Mouse (Mus musculus) G1E (cell line): ENCODE results near the gene Tmem104. TPM values are rescaled to one million over a fixed set of nuclear protein-coding genes. Genes with fewer than 3 reads are reported as not detected.

Experiments used
- ATAC-seq: 2 replicates; pipeline ENCODE4 v1.8.0; 2016; ENCODE audit warnings: mild to moderate bottlenecking; ENCODE audit not compliant: insufficient number of reproducible peaks, poor library complexity, low FRiP score, severe bottlenecking; ENCODE audit errors: extremely low read depth
- DNase-seq: peaks from one replicate; pipeline ENCODE4 v3.0.0; 2012; ENCODE audit warnings: low spot score
- H3K27me3 ChIP-seq: 2 replicates; pipeline ENCODE4 v1.6.1; 2012; ENCODE audit warnings: mild to moderate bottlenecking, low read length, inconsistent platforms; ENCODE audit not compliant: insufficient read depth
- H3K36me3 ChIP-seq: replicated peaks from 2 replicates; pipeline ENCODE3; 2012; ENCODE audit warnings: mild to moderate bottlenecking, inconsistent platforms
- H3K4me1 ChIP-seq: 2 replicates; pipeline ENCODE4 v1.6.1; 2012; ENCODE audit warnings: low read depth, low read length, inconsistent platforms, mixed read lengths; ENCODE audit not compliant: insufficient read depth
- H3K4me3 ChIP-seq: 2 replicates; pipeline ENCODE4 v1.5.1; 2012; ENCODE audit warnings: low read depth, mild to moderate bottlenecking, inconsistent platforms, low read length, moderate library complexity, mixed read lengths
- H3K9me3 ChIP-seq: replicated peaks from 2 replicates; pipeline ENCODE4 v1.6.1; 2012; ENCODE audit warnings: inconsistent platforms
- CTCF ChIP-seq: IDR thresholded peaks from 2 replicates; pipeline ENCODE4 v1.5.1; 2012; ENCODE audit warnings: low read depth, low read length, inconsistent platforms, mixed read lengths
- GATA1 ChIP-seq: IDR thresholded peaks from 2 replicates; pipeline ENCODE4 v1.6.1; 2012; ENCODE audit warnings: borderline replicate concordance, low read length, inconsistent platforms, mixed read lengths
- GATA2 ChIP-seq: IDR thresholded peaks from 2 replicates; pipeline ENCODE4 v1.6.1; 2012; ENCODE audit warnings: low read depth, low read length, inconsistent platforms, borderline replicate concordance
- POLR2AphosphoS5 ChIP-seq: IDR thresholded peaks from 2 replicates; pipeline ENCODE4 v1.6.1; 2012; ENCODE audit warnings: low read depth, low read length, inconsistent platforms; ENCODE audit not compliant: insufficient replicate concordance
- TAL1 ChIP-seq: conservative IDR thresholded peaks from 2 replicates; pipeline ENCODE4 v1.6.1; 2012; ENCODE audit warnings: low read depth, low read length, inconsistent platforms, mixed read lengths
- polyA plus RNA-seq: library from polyadenylated mRNA; stranded (reverse); fragments of >175 nt; gene quantifications from 2 replicates; pipeline ENCODE4 v1.2.3, GENCODE M21; 2012
- total RNA-seq, 2 experiments: library from RNA; stranded (forward) in 1 of 2; stranded (reverse) in 1 of 2; fragments of 200-1000 nt in 1 of 2; fragments of >200 nt in 1 of 2; fragmentation: Nextera tagmentation in 1 of 2; gene quantifications; 2 replicates each; pipeline ENCODE4 v1.2.3; 2014 to 2017

Tmem104 gene
- total and polyA plus RNA-seq, 3 experiments = 2.6 to 23.2 (median 14.7) TPM

- no peaks in the 10 kb centered on the region for H3K9me3 ChIP-seq
- no peak overlapping the region for H3K4me3 ChIP-seq
- no peak for TF ChIP-seq TAL1
- no peak for TF ChIP-seq POLR2AphosphoS5
- no peak for TF ChIP-seq GATA1
- no peak for TF ChIP-seq CTCF
- peaks cover 9% of the 10 kb centered on the region for H3K27me3 ChIP-seq
- H3K36me3 ChIP-seq = peaks cover 19% of the 10 kb centered on the region
- peak; percentile 45 for DNase-seq
- peaks cover 54% of the 10 kb centered on the region for H3K4me1 ChIP-seq
- no peak for ATAC-seq
These were observed 90.9 kb downstream of the Tmem104 start for GRCm38 (mm10) chr11:115278176-115278575.

GRCm38 (mm10) chr11:115279726-115280125 lies 92.4 kb downstream of the Tmem104 start:
- TF ChIP-seq CTCF (no peak), GATA1 (no peak)
- no peak overlapping the region for H3K4me3 ChIP-seq
- H3K36me3 ChIP-seq = peaks cover 3% of the 10 kb centered on the region
- H3K27me3 ChIP-seq = peaks cover 25% of the 10 kb centered on the region
- DNase-seq = no peak
- no peak for ATAC-seq
- H3K9me3 ChIP-seq = no peaks in the 10 kb centered on the region
- H3K4me1 ChIP-seq = peaks cover 41% of the 10 kb centered on the region

GRCm38 (mm10) chr11:115282295-115282694 lies 95.0 kb downstream of the Tmem104 start:
- no peak for ATAC-seq
- no peak for DNase-seq
- peaks cover 21% of the 10 kb centered on the region for H3K4me1 ChIP-seq
- no peak overlapping the region for H3K4me3 ChIP-seq
- TF ChIP-seq GATA2 (no peak), TAL1 (no peak), GATA1 (no peak), CTCF (no peak), POLR2AphosphoS5 (no peak)
- no peaks in the 10 kb centered on the region for H3K36me3 ChIP-seq
- no peaks in the 10 kb centered on the region for H3K9me3 ChIP-seq
- peaks cover 32% of the 10 kb centered on the region for H3K27me3 ChIP-seq

GRCm38 (mm10) chr11:115282723-115283485 lies 95.6 kb downstream of the Tmem104 start:
- ATAC-seq = no peak
- H3K4me1 ChIP-seq = peaks cover 21% of the 10 kb centered on the region

GRCm38 (mm10) chr11:115283486-115283765 lies 96.1 kb downstream of the Tmem104 start:
- H3K9me3 ChIP-seq = no peaks in the 10 kb centered on the region
- TF ChIP-seq GATA2 (no peak), POLR2AphosphoS5 (no peak), CTCF (no peak), GATA1 (no peak), TAL1 (no peak)
- peaks cover 32% of the 10 kb centered on the region for H3K27me3 ChIP-seq
- peaks cover 17% of the 10 kb centered on the region; the same call in 1 of the 2 replicates for H3K4me1 ChIP-seq
- H3K36me3 ChIP-seq = no peaks in the 10 kb centered on the region
- ATAC-seq (no peak), DNase-seq (no peak)
- no peak overlapping the region for H3K4me3 ChIP-seq

More at GRCm38 (mm10) chr11:115282723-115283485, 95.6 kb downstream of the Tmem104 start:
- no peak for DNase-seq
- no peaks in the 10 kb centered on the region for H3K9me3 ChIP-seq
- no peak overlapping the region for H3K4me3 ChIP-seq
- TF ChIP-seq GATA1 = no peak
- TF ChIP-seq POLR2AphosphoS5 = no peak
- no peak for TF ChIP-seq TAL1
- no peak for TF ChIP-seq GATA2
- TF ChIP-seq CTCF = no peak
- peaks cover 32% of the 10 kb centered on the region for H3K27me3 ChIP-seq
- H3K36me3 ChIP-seq = no peaks in the 10 kb centered on the region

GRCm38 (mm10) chr11:115283891-115284620 lies 96.8 kb downstream of the Tmem104 start:
- TF ChIP-seq GATA2 = no peak
- TF ChIP-seq GATA1 = no peak
- TF ChIP-seq TAL1 = no peak
- TF ChIP-seq POLR2AphosphoS5 = no peak
- Histone ChIP-seq H3K4me3 (no peak overlapping the region), H3K4me1 (peaks cover 12% of the 10 kb centered on the region; the same call in 1 of the 2 replicates), H3K36me3 (no peaks in the 10 kb centered on the region), H3K27me3 (peaks cover 32% of the 10 kb centered on the region), H3K9me3 (no peaks in the 10 kb centered on the region)
- no peak for DNase-seq
- ATAC-seq = no peak

GRCm38 (mm10) chr11:115285282-115285681 lies 98.0 kb downstream of the Tmem104 start:
- ATAC-seq = no peak
- DNase-seq = no peak
- Histone ChIP-seq H3K27me3 (peaks cover 36% of the 10 kb centered on the region), H3K9me3 (no peaks in the 10 kb centered on the region), H3K36me3 (no peaks in the 10 kb centered on the region), H3K4me1 (peaks cover 3% of the 10 kb centered on the region; the same call in 1 of the 2 replicates), H3K4me3 (no peak overlapping the region)
- TF ChIP-seq POLR2AphosphoS5 (no peak), TAL1 (no peak), GATA2 (no peak), GATA1 (no peak), CTCF (no peak)
